Mouse (Mus musculus): ENCODE results near the gene Mark3.

Gene Mark3

DNA sequence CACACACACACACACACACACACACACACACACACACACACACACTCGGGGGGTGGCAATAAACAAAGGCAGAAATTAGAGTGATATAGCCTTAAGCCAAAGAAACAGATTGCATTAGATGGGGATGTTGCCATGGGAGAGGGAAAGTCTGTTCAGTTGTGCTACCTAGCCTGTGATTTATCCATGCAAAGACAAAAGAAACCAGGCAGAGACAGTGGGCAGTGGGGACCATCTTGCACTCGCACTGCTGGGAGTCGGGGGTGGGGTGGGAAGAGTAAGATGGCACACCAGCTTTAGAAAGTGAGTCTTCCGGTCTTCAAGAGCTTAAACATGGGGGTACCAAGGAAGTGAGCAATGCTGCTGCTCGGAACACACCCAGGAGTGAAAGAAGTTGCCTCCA is 14.0 kb upstream of the Mark3 start:
- WGBS, result 40% methylated on average over 5 of the region's 5 CpGs

DNA sequence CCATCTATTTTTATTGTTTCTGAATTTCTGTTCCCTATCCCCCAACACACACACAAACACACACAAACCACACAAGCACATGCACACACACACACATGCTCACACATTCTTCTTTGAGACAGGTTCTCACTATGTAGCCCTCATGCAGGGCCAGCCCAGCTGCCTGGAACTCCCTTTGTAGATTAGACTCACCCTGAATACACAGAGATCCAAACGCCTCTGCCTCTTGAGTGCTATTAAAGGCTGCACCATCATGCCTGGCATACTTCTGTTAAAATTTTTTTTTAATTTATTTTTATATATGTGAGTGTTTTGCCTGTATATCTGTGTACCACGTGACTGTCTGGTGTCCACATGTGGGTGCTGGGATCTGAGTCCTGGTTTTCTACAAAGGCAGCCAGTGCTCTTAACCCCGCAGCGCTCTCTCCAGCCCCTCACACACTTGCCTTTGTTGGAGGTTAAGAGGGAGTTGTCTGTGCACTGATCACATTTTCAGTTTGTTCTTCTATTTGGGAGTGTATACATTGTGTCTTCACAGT is 12.0 kb upstream of the Mark3 start:
- 35% methylated on average over 4 of the region's 4 CpGs for WGBS

DNA sequence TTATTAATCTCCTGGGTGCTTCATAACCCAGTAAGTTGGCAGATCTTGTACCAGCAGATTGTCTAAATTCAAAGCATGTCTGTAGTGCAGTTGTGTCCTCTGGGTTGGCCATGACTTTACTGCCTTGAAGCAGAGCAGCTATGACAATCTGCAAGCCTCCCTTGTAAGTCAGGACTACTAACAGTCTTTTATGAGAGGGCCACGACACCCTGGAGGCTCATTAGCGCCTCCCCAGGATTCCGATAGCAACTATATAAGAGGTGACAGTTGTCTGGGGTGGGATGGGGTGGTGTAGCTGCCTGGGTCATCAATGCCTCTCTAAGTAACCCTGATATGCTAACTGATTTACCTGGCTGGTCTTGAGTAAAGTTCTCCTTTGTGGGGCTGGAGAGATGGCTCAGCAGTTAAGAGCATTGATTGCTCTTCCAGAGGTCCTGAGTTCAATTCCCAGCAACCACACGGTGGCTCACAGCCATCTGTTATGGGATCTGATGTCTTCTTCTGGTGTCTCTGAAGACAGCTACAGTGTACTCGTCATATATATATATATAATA is 11.2 kb upstream of the Mark3 start:
- WGBS, result 53% methylated on average over 5 of the region's 5 CpGs

DNA sequence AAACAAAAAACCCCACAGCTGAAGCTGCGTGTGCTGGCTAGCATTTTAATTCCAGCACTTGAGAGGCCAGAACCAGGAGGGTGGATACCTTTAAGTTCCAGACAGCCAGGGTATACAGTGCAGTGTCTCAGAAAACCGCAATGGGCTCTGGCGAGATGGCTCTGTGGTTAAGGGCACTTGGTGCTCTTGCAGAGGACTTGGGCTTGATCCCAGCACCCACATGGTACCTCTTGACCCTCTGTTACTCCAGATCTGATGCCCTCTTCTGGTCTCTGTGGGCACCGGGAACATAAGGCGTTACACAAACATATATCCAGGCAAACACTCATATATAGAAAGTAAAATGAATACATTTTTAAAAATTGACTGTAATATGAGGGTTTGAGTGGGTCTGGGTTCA is 9.0 kb upstream of the Mark3 start:
- 84% methylated on average over 5 of the region's 5 CpGs for WGBS

DNA sequence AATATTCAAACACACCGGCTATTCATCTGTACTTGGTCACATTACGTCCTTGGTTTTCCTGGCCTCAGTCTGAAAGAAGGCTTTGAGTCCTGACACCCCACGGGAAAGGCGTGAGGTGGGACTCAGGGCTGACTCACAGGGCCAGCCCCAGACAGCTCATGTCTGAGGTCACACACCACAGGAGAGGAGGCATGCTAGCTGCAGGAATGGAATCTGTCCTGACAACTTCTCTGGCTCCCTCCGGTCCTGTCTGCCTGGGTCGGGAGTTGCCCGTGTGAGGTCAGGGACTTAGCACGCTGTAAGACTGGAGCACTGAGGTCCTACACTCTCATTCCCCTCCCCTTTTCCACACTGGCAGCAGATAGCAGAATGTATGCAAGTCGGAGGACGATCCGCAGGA is 5.5 kb upstream of the Mark3 start:
- WGBS, result 73% methylated on average over 11 of the region's 11 CpGs

DNA sequence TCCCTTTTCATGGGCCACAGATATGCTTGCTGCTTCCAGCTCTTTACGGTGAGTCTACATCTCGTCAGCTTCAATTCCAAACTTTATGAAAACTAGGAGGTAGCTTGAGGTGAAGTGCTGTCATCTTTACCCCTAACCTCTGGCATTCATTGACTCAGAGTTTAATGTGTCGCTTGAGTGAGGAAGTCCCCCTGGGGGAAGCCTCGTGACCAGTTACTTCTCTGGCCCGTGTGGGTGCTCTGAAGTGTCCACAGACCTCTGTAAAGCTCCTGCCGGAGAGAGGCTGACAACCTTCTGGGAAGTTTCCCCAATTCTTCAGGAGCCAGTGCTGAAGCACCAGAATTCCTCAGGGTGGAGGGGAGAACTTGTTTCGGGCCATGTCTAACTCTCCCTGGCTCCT is 1.9 kb upstream of the Mark3 start:
- 74% methylated on average over 7 of the region's 7 CpGs for WGBS

DNA sequence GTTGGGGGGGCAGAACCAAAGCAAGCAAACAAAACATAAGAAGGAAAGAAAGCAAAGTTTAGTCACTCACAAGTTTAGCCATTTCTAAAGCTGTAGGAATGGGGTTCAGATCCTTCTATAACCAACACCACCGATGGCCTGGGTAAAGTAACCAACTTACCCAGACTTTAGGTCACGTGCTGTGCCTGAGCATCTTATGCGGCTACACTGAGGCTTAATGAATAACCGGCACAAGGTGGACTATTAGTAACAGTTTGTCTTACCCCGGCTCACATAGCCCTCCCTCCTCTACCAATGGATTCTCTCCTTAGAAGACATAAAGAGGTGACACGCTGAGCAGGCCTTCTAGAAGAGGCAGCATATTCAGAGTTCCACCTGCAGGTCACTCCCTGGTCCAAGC is 1.0 kb upstream of the Mark3 start:
- 21% methylated on average over 6 of the region's 6 CpGs for WGBS

DNA sequence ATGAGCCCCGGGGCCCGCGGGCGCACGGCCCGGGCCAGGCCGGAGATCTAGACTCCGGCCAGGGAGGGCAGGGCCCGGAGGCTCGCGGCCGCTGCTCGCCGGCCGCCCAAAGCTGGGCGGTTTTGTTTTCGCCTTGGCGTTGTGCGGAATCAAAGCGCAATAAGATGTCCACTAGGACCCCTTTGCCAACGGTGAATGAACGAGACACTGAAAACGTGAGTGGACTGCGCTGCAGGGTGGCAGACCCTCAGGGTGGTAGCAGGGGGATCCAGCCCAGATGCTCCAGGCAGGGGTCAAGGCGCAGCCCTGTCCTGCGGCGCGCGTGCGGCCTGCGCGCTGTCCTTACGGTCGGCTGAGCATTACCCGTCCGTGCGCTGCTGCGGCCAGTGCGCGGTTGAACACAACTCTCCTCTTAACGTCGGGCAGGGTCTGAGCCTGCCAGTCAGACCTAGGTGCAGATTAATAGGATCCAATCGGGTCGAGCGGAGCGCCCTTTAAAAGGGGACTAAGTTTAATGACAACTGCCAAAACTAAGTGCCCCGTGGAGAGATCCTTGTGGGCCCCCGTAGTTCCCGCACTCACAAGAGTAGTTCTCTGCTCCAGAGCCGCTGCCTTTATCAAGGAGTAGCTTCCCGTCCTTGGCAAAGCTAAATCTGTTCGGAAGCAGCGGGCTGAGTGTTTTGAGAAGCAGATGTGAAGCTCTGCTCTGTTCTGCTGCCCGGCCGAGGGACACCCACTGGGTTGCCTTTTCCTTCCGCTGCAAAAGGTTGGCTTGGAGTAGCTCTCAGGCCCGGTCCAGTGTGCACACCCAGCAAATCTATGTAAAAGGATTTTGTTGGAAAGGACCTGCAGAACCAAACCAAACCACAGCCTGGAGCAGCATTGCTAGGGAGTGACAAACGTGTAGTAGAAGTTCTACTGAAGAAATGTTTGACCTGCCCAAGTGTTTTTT is 840 bp downstream of the Mark3 start:
- WGBS, result under 1% methylated on average over 58 of the region's 58 CpGs

DNA sequence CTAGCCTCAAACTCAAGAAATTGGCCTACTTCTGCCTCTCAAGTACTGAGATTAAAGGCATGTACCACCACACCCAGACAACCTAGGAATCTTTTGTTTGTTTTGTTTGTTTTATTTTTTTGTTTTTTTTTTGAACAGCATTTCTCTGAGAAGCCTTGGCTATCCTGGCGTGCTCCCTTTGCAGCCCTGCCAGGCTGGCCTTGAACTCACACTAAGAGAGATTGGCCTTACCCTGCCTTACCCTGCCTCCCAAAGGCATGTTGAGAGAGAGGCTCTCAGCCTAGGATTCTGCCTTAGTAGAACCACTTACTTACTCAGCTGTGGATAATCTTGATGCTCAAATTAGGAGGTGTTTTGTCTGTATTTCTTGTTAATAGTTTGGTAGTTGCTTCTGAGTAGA is 8.7 kb downstream of the Mark3 start:
- WGBS, result 74% methylated on average over 1 of the region's 1 CpGs

DNA sequence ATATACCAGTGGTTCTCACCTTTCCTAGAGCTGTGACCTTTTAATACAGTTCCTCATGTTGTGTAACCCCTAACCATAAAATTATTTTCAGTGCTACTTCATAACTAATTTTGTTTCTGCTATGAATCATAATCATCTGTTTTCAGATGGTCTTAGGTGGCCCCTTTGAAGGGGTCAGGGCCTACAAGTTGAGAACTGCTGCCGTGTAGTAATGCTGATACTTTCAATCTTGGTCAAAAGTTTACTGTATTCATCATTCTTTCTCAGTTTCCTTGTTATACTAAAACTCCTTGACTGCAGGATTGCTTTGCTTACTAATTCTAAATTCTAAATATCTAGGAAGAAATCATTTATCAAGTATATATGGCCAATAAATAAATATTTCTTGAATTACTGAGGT is 10.1 kb downstream of the Mark3 start:
- WGBS, result 67% methylated on average over 1 of the region's 1 CpGs

DNA sequence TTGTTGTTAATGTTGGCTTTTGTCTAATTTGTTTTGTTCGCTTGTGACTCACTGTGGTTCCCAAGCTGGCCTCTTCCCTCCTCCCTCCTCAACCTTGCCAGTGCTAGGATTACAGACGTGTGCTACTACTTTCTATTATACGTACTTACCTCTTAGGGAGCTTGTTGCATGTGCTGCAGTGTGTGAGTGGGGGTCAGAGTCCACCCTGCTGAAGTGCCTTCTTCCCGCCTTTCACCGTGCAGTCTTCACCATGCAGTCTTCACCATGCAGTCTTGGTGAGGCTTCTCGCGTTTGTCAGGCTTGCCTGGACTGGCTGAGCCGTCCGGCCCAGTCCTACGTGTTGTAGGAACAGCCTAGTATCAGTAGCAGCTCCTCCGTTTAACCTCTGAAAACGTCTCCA is 12.9 kb downstream of the Mark3 start:
- WGBS, result 69% methylated on average over 12 of the region's 12 CpGs

DNA sequence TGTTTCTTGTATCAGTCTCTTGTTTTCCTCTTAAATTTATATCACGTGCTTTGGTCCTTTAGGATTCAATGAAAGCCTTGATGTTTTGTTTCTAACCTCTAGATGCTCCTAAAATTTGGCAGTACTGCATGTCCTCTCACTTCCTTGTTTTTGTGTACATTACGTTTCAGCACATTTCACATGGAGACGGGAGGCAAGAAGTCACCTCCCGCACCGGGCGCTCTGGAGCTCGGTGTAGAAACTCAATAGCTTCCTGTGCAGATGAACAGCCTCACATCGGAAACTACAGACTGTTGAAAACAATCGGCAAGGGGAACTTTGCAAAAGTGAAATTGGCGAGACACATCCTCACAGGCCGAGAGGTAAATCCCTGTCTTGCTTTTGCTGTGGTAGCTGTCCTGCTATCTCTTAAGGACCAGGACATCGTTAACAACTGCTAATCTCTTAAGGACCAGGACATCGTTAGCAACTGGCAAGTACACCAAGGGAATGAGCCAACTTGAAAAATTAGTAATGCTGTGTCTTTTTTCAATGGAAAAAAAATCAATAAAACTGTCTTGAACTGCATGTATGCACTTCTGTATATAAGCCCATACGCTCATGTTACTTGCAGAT is 18.2 kb downstream of the Mark3 start:
- 45% methylated on average over 14 of the region's 14 CpGs for WGBS

DNA sequence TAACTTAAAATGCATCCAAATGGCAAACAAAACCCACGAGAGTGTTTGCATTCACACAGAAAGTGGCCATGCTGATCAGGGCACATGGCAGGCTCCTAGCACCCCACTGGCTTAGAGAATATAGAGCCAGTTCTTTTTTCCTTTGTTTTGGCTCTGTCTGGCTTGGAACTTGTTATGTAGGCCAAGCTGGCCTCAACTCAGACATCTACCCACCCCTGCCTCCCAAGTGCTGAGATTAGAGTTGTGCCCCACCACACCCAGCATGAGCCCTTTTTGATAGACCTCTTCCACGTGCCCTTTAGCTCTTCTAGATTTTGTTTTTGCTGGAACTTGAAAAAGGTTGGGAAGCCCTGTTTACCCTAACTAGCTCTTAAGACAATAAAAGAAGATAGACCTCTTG is 19.5 kb downstream of the Mark3 start:
- 42% methylated on average over 2 of the region's 2 CpGs for WGBS

DNA sequence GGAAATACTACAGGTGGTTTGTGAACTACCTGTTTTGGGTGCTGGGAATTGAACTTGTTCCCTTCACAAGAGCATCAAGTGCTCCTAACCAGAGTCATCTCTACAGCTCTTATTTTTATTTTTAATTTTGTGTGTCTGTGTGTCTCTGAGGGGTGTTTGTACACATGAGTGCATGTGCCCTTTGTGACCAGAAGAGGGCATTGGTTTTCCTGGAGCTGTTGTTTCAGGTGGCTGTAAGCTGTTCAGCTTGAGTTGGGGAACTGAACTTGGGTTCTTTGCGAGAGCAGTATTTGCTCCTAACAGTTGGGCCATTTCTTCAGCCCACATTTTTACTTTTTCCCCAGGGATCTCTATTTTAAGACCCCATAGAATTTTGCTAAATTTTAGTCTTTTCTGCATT is 23.0 kb downstream of the Mark3 start:
- WGBS, result 94% methylated on average over 1 of the region's 1 CpGs

DNA sequence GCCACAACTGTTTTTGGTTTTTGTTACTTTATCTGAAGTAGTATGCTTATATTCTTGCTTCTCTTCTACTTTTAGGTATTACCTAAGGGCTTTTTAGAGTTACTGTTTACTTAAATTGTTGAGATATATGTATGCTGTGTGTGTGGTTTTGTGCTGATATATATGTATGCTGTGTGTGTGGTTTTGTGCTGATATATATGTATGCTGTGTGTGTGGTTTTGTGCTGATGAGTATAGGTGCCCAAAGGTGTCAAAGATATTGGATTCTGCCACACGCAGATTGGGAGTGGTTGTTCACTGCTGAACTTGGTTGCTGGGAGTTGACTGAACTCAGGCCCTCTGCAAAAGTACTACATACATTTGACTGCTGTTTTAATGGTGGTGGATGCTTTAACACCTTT is 24.6 kb downstream of the Mark3 start:
- 100% methylated on average over 1 of the region's 1 CpGs for WGBS

DNA sequence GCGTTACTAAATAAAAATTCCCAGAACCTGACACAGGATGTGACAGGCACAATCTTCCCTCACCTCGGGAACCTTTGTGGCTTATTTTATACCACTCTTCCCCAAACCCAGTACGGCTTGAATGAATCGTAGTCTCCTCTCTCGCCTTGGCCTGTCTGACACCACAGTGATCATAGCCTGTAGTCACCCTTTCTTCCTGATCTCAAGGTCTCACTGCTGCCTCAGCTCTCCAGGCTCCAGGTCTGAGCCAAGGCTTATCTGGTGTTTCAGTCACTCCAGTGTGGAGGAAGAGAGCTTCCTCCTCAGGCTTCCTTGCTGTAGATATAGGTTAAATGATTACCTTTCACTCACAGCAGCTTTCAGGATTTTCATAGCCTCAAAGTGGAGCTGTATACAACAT is 25.3 kb downstream of the Mark3 start:
- WGBS, result 52% methylated on average over 5 of the region's 5 CpGs

DNA sequence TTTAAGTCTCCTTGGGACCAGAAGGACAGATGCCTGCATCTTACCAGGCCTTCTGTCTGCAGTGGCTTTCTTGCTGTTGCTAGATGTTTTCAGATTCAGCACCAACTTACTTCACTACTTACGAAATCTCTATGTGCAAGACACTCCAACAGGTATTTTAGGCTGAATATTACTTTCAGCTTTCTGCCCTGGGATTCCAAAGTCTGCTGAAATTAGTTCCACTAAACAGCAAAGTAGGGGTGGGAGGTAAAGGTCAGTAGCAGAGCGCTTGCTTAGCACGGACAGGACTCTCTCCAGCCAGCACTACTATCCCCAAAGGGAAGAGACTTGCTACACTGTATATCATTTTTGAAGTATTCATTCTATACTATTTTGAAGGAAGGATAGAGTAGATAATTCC is 29.5 kb downstream of the Mark3 start:
- 92% methylated on average over 3 of the region's 3 CpGs for WGBS

DNA sequence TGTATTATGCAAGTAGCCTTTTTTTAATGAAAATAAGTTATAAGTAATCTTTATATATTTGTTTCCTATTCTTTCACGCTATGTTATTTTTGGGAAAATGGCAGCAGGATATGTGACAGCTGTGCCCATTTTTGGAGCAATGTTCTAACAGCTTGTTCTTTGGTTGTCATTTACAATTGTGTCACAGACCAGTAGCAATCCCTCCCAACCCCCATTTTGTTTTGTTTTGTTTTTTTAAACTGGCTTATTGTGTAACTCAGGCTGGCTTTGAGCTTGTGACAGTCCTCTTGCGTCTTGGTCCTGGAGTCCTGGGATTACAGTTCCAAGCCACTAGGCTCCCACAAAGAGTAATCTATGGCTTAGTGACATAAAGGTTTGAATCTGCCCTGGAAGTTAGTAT is 31.3 kb downstream of the Mark3 start:
- WGBS, result 68% methylated on average over 2 of the region's 2 CpGs

DNA sequence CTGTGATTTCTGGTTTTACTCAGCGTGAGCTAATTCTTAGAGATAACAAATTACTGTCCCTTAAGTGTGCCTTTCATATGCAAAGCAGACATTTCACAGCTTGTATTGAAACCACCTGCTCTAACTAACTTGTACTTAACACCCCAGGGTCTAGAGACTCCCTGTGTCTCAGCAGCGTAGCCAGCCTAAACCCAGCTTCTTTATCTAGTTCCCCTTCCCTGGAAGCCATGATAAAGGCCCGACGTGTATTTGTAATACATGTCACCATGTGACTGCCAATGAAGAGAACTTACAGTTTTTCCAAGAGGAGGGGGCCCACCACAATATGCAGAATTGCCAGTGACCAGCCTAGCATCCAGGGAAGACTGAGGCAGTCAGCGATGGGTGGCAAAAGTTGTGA is 33.7 kb downstream of the Mark3 start:
- WGBS, result 39% methylated on average over 5 of the region's 5 CpGs

DNA sequence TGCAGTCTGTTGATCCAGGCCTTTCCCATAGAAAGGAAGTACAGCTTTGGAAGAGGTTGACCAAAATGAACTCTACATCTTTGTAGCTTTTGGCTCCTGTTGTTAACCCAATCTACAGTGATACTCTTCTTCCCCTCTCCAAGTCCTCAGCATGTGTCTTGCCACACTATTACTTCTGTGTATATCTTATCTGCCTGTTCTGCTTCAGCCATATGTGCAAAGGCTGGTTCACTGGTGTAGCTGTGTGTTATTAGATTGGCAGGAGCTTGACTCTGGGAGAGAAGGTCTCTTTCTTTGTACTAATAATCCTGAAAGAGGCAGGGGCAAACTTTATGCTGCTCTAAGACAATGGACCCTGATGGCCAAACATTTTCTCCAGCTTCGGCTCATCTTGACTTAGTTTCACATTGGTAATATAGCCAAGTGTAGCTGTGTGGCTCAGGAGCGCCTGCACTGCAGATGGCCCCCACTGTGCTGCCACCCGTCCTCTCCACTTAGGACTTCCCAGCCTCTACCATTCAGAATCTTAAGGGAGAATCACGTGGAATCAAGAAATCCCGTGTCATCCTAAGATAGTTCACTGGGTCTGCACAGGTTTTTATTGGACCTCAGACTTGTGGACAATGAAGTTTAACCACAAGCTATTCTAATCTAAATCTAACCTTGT is 40.3 kb downstream of the Mark3 start:
- 86% methylated on average over 5 of the region's 5 CpGs for WGBS

DNA sequence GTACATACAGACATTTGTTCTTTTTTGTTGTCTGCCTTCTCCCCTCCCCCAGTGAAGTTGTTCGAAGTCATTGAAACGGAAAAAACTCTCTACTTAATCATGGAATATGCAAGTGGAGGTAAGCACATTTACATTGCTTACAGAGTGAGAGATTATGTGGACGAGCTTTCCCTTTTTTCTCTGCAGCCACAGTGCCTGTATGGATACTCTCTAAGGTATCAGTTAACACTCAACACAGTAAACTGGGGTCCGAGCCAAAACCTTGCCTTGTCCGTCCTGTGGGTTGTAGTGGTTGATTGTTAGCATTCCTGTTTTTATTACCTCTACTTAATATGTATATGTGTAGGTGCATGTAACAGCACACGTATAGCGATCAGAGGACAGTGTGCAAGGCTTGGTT is 43.9 kb downstream of the Mark3 start:
- WGBS, result 80% methylated on average over 7 of the region's 7 CpGs

DNA sequence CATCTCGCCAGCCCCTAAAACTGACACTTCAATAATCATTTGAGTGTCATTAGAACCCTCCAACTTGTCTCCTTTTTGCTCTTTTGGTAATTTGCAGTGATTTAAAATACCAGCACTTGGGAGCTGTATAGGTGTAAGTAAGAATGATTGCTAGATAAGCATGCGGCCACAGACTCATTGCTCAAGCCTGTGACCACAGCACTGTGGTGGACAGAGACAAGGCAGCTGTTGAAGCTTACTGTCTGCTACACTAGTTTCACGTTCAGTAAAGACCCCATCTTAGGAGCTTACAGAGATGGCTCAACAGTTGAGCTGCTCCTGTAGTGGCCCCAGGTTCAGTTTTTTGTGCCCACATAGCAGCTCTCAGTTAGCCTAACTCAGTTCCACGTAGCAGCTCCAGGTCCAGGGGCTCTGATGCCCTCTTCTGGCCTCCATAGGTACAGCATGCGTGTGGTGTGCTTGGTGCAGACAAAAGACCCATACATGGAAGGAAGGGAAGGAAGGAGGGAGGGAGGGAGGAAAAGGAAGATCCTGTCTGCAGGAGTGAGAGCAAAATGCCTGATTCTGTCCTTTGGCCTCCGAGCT is 73.8 kb downstream of the Mark3 start:
- 51% methylated on average over 6 of the region's 6 CpGs for WGBS

Measured in cerebral cortex, adult 2 months (tissue).